Mouse (Mus musculus): ENCODE data around the gene 1700022I11Rik. TPM values are rescaled to one million over a fixed set of nuclear protein-coding genes. Genes with fewer than 3 reads are reported as not detected.

The 1700022I11Rik gene
- polyA plus RNA-seq, 1 experiment from 2014 or later = 0.24 TPM

DNA sequence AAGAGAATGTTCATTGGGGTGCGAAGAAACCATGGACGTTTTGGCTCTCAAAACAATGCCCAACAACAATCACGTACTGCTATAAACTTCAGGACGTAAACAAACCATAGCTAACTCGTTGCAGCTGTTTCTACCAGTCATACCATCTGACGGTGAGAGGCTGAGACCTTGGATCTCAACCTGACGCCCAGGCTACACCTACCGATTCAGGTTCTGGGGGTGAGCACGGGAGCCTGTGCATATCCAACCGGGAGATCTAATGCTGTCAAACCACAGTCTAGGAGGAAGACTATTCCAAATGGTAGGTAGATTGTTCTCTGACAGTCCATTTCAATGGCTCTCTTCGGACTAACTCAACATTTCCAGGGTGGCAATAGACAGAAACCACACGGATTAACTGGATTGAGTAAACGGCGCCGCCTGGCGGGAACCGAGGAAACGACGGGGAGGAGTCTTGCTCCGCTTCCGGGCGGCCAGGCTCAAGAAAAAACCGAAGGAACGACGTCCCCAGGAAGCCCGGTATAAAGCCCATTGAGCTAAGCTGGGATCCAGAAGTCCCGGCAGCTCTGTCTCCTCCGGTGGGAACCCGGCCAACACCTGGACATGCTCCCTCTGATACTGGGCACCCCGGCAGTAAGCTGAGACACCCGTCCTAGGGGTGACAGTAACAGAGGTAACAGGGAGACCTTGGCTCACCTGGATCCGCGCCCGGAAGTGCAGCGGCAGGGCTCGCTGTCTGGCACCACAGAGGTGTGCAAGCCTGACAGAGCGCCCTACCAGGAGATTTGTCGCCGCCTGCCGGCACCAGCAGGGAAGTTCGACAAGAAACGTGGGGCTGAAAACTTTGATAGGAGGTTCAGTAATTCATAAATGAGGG, 55.9 kb downstream of the 1700022I11Rik start, which contains the start of gene Pigo:
Gene Pigo (minus strand): TSS at position 736 of the 877 bp plus-strand sequence.
- Histone ChIP-seq H3K4me2 (replicated peaks) (peak within 1 kb of the TSS; percentile 72), H3K4me3 (replicated peaks) (peak within 1 kb of the TSS; percentile 65), H3K36me3 (peaks cover 67% of the 10 kb centered on the region), H3K9ac (peak within 1 kb of the TSS; percentile 28), H3K27ac (replicated peaks) (peak within 1 kb of the TSS; percentile 92), H3K9me3 (replicated peaks) (no peaks in the 10 kb centered on the region), H3K27me3 (no peaks in the 10 kb centered on the region), H3K4me1 (peaks cover 23% of the 10 kb centered on the region)
- WGBS = 4% methylated on average over 42 of the region's 42 CpGs
- peak; percentile 87 for ATAC-seq (ENCODE audit: insufficient number of reproducible peaks, low FRiP score, low TSS enrichment, low read depth)

DNA sequence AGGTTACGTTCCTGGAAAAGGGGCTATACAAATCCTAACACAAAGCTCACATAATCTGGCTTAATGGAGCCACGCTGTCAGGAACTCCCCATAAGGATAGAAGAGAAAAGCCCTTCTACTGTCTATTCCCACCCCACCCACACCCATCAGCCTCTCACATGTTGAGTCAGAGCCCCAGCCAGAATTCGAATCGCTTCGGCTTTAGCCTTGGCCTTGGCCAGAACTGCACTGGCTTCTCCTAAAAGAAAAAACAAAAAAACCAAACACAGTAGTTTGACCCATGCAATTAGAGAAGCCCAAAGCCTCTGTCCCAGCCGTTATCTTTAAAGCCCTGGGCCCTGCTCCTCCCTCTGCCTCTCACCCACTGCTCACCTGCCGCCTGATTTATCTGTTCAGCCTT, 59.7 kb downstream of the 1700022I11Rik start:
- Histone ChIP-seq H3K27me3 (no peaks in the 10 kb centered on the region), H3K27ac (replicated peaks) (no peak overlapping the region), H3K4me1 (peaks cover 34% of the 10 kb centered on the region), H3K36me3 (peaks cover 47% of the 10 kb centered on the region), H3K9ac (no peak overlapping the region), H3K4me3 (replicated peaks) (no peak overlapping the region), H3K4me2 (replicated peaks) (no peak overlapping the region), H3K9me3 (replicated peaks) (no peaks in the 10 kb centered on the region)
- ATAC-seq (ENCODE audit: insufficient number of reproducible peaks, low FRiP score, low TSS enrichment, low read depth) = no peak
- 91% methylated on average over 7 of the region's 7 CpGs for WGBS

DNA sequence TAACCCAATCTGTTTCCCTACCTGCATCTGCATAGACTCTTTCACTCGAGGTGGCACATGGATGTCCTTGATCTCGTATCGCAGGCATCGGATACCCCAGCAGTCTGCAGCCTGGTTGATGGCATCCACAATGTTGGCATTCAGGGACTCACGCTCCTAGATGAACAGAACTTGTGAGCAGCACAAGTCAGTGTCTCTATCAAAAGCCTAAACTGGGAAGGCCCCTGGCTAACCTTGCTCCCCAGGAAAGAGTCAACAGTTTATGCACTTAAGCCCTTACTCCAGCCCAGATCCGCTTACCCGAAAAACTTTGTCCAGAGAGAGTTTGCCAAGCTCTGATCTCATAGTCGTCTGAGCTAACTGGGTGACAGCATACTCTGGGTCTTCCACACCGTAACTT, 60.3 kb downstream of the 1700022I11Rik start:
- 90% methylated on average over 9 of the region's 9 CpGs for WGBS
- Histone ChIP-seq H3K36me3 (peaks cover 52% of the 10 kb centered on the region), H3K4me2 (replicated peaks) (peak overlapping the region; percentile 76; the same call in 1 of the 2 replicates), H3K9ac (peak overlapping the region; percentile 75; the same call in 1 of the 2 replicates), H3K4me3 (replicated peaks) (no peak overlapping the region), H3K27ac (replicated peaks) (no peak overlapping the region), H3K4me1 (peaks cover 28% of the 10 kb centered on the region), H3K27me3 (no peaks in the 10 kb centered on the region), H3K9me3 (replicated peaks) (no peaks in the 10 kb centered on the region)
- no peak for ATAC-seq (ENCODE audit: insufficient number of reproducible peaks, low FRiP score, low TSS enrichment, low read depth)

DNA sequence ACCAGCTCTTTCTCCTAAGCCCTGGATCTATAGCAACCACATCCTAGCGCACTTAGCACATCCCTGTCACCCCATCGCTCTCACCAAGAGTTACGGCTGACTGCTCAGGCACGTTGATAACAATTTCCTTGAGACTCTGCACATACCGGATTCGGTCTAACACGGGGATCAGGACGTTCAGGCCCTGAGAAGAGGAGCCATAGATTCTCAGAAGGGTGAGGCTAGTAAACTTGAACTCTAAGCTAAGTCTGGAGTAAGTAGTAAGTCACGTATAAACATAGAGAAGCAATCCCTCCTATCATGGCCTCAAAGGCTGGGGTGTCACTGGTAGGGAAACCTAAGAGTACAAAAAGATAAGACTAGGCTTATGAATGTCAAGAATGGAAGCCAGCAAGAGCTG, 60.9 kb downstream of the 1700022I11Rik start:
- Histone ChIP-seq H3K4me3 (replicated peaks) (peak overlapping the region; percentile 66), H3K27me3 (no peaks in the 10 kb centered on the region), H3K4me2 (replicated peaks) (peak overlapping the region; percentile 76), H3K27ac (replicated peaks) (peak overlapping the region; percentile 87; the same call in 1 of the 2 replicates), H3K9me3 (replicated peaks) (no peaks in the 10 kb centered on the region), H3K9ac (peak overlapping the region; percentile 75), H3K4me1 (peaks cover 23% of the 10 kb centered on the region), H3K36me3 (peaks cover 57% of the 10 kb centered on the region)
- 76% methylated on average over 9 of the region's 9 CpGs for WGBS
- ATAC-seq (ENCODE audit: insufficient number of reproducible peaks, low FRiP score, low TSS enrichment, low read depth) = no peak

DNA sequence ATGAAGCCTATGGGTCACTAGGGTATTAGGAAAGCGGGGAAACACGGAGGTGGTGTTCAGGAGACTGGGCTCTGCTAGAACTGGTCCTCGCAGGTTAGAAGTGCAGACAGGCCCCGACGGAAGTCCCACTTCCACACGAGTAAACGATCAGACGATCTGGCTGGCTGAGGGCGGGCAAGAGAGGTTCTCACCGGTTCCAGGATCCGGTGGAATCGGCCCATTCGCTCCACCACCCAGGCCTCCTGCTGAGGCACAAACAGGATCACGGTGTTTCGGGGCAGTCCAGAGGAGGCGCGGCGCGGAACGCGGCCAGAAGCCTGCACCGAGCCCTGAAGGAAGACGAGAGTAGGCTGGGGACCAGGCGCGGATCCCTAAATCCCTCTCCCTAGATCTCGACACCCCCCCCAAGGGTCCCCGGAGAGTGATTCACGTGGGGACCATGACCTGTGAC, 61.4 kb downstream of the 1700022I11Rik start:
- peak overlapping the region; percentile 87 for H3K27ac ChIP-seq (replicated peaks)
- peak overlapping the region; percentile 75 for H3K9ac ChIP-seq
- no peaks in the 10 kb centered on the region for H3K9me3 ChIP-seq (replicated peaks)
- peak; percentile 58 for ATAC-seq (ENCODE audit: insufficient number of reproducible peaks, low FRiP score, low TSS enrichment, low read depth)
- H3K4me1 ChIP-seq = peaks cover 23% of the 10 kb centered on the region
- peak overlapping the region; percentile 76 for H3K4me2 ChIP-seq (replicated peaks)
- 1% methylated on average over 28 of the region's 28 CpGs for WGBS
- H3K27me3 ChIP-seq = no peaks in the 10 kb centered on the region
- H3K36me3 ChIP-seq = peaks cover 61% of the 10 kb centered on the region
- peak overlapping the region; percentile 66 for H3K4me3 ChIP-seq (replicated peaks)

DNA sequence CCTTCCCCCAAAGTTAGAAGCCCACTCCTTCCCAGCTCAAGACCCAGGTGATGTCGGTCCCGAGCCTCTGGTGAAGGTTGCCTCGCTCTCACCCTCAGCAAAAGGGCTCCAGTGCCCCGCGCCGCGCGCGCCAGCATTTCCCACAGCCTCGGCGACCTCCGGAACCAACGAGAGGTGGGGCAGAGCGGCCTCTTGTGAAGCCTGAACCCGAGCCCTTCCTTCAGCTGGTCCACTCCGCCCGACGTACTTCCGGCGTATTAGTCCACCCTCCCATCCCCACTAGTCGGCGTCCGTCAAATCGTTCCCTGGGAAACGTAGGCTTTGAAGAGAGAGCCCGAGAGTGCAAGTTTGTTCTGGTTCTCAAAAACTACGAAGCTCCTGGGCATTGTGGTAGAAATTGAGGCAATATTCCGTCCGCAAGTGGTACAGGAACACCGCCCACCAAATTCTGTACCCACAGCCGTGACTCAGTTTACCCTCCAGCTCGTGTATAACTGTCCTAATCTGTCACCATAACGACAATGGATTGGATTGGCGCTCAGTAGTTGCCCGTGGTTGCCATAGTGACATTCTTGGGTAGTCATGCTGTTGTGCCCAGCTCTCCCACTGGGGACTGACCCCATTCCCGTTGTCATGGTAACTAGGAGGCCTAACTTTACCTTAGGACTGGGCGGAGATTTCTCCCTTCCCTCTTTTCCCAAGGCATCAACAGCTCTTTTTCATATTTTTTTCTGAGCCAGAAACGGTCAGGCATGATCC, 62.0 kb downstream of the 1700022I11Rik start, which contains the start of gene Stoml2:
Gene Stoml2 (minus strand): TSS at position 474 of the 759 bp plus-strand sequence.
- no peaks in the 10 kb centered on the region for H3K27me3 ChIP-seq
- under 1% methylated on average over 38 of the region's 38 CpGs for WGBS

DNA sequence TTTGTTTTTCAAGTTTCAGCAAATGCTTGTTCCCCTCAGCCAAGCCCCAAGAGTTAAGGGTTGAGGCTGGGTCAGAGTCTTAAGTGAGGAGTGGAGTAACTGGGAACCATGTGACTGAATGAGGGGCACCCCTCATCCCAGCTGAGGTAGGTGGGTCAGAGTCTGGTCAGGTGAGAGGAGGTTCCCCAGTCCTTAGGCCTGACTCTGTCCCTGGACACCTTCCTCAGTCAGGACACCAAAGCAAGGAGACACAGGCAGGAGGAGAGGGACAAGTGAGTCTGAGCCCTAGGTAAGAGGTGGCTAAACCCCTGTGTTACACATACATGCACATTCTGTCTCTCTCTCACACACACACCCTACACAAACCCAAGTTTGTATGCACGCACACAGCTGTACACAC, 63.1 kb downstream of the 1700022I11Rik start:
- H3K4me1 ChIP-seq = peaks cover 23% of the 10 kb centered on the region
- H3K9ac ChIP-seq = no peak overlapping the region
- no peaks in the 10 kb centered on the region for H3K9me3 ChIP-seq (replicated peaks)
- no peak for ATAC-seq (ENCODE audit: insufficient number of reproducible peaks, low FRiP score, low TSS enrichment, low read depth)
- no peak overlapping the region for H3K4me2 ChIP-seq (replicated peaks)
- no peak overlapping the region for H3K4me3 ChIP-seq (replicated peaks)
- no peaks in the 10 kb centered on the region for H3K27me3 ChIP-seq
- peaks cover 57% of the 10 kb centered on the region for H3K36me3 ChIP-seq
- H3K27ac ChIP-seq (replicated peaks) = no peak overlapping the region
- WGBS = 88% methylated on average over 1 of the region's 1 CpGs

More for the DNA sequence above, 62.0 kb downstream of the 1700022I11Rik start, which contains the start of gene Stoml2:
- Histone ChIP-seq H3K9ac (peak within 1 kb of the TSS; percentile 75), H3K36me3 (peaks cover 67% of the 10 kb centered on the region), H3K9me3 (replicated peaks) (no peaks in the 10 kb centered on the region), H3K4me1 (peaks cover 23% of the 10 kb centered on the region), H3K4me3 (replicated peaks) (peak within 1 kb of the TSS; percentile 66), H3K27ac (replicated peaks) (peak within 1 kb of the TSS; percentile 87), H3K4me2 (replicated peaks) (peak within 1 kb of the TSS; percentile 76)
- peak; percentile 93 for ATAC-seq (ENCODE audit: insufficient number of reproducible peaks, low FRiP score, low TSS enrichment, low read depth)

Other genes starting within 250 kb of the 1700022I11Rik start
- not detected in 2 replicates for gene 4930578G10Rik, start 234.1 kb upstream of the 1700022I11Rik start, polyA plus RNA-seq (2015; fragmentation: Nextera tagmentation; extraction: Ambion mirVana)
- gene Ccl19, start 213.0 kb upstream of the 1700022I11Rik start, polyA plus RNA-seq (2015; fragmentation: Nextera tagmentation; extraction: Ambion mirVana) = not detected in 2 replicates
- 98.7 and 109 TPM in 2 replicates for gene Ccl21a, start 195.6 kb upstream of the 1700022I11Rik start, polyA plus RNA-seq (2015; fragmentation: Nextera tagmentation; extraction: Ambion mirVana)
- gene Fam205a1, start 115.7 kb upstream of the 1700022I11Rik start, polyA plus RNA-seq (2015; fragmentation: Nextera tagmentation; extraction: Ambion mirVana) = not detected in 2 replicates
- gene Gm12394, start 112.8 kb upstream of the 1700022I11Rik start, polyA plus RNA-seq (2015; fragmentation: Nextera tagmentation; extraction: Ambion mirVana) = 0.08 and 0.11 TPM in 2 replicates
- gene Fam205c, start 95.4 kb upstream of the 1700022I11Rik start, polyA plus RNA-seq (2015; fragmentation: Nextera tagmentation; extraction: Ambion mirVana) = 0.36 and 0.46 TPM in 2 replicates
- gene Phf24, start 52.9 kb upstream of the 1700022I11Rik start, polyA plus RNA-seq (2015; fragmentation: Nextera tagmentation; extraction: Ambion mirVana) = 2.0 and 2.8 TPM in 2 replicates
- gene Dnajb5, start 19.8 kb upstream of the 1700022I11Rik start, polyA plus RNA-seq (2015; fragmentation: Nextera tagmentation; extraction: Ambion mirVana) = 10.4 and 11.6 TPM in 2 replicates
- gene Vcp, start 30.9 kb downstream of the 1700022I11Rik start, polyA plus RNA-seq (2015; fragmentation: Nextera tagmentation; extraction: Ambion mirVana) = 478 and 494 TPM in 2 replicates
- 19.8 and 22.3 TPM in 2 replicates for gene Fancg, start 40.9 kb downstream of the 1700022I11Rik start, polyA plus RNA-seq (2015; fragmentation: Nextera tagmentation; extraction: Ambion mirVana)
- gene Pigo, start 56.2 kb downstream of the 1700022I11Rik start, polyA plus RNA-seq (2015; fragmentation: Nextera tagmentation; extraction: Ambion mirVana) = 23.4 and 23.9 TPM in 2 replicates
- gene Stoml2, start 62.1 kb downstream of the 1700022I11Rik start, polyA plus RNA-seq (2015; fragmentation: Nextera tagmentation; extraction: Ambion mirVana) = 294 and 307 TPM in 2 replicates
- gene Fam214b, start 76.6 kb downstream of the 1700022I11Rik start, polyA plus RNA-seq (2015; fragmentation: Nextera tagmentation; extraction: Ambion mirVana) = 16.9 and 17.2 TPM in 2 replicates
- gene Unc13b, start 89.3 kb downstream of the 1700022I11Rik start, polyA plus RNA-seq (2015; fragmentation: Nextera tagmentation; extraction: Ambion mirVana) = 4.9 and 6.3 TPM in 2 replicates

All from embryonic facial prominence, embryonic 15.5 days (tissue).